Mouse (Mus musculus) megakaryocyte, adult 5-6 weeks (primary cell): ENCODE measurements around the gene Abcb11. TPM values are rescaled to one million over a fixed set of nuclear protein-coding genes. Genes with fewer than 3 reads are reported as not detected.

ENCODE experiments used
- ATAC-seq: 2 replicates; pipeline ENCODE4 v1.8.0; 2016; ENCODE audit warnings: mild to moderate bottlenecking, inconsistent platforms; ENCODE audit not compliant: poor library complexity, severe bottlenecking
- total RNA-seq, 2 experiments: library from RNA; stranded (forward) in 1 of 2; stranded (reverse) in 1 of 2; fragments of 153-499, 151-499 nt in 1 of 2; fragments of 221-1000, 200-1000 nt in 1 of 2; gene quantifications; 2 replicates each; pipeline versions ENCODE4 v1.2.3 to v1.2.4; 2015 to 2017

Gene Abcb11
- total RNA-seq, 2 experiments from 2014 or later = not detected

DNA sequence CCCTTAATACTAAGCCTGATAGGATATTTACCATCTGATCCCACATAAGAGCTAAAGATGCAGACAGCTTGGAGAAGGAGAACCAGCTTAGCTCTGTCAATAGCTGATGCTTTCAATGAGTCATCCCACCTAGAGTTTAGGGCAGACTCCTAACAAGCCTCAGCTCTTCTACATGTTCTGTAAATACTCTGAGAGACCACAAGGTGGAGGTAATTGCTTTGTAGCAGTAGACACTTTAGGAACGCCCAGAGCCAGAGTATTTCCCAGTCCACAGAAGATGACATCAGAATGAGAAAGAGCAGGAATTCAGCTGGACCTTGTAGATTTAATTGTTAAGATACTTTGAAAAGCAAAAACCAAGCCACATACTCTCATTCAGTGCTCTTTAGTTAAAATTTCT lies 66.5 kb downstream of the Abcb11 start:
- ATAC-seq = peak; percentile 62

DNA sequence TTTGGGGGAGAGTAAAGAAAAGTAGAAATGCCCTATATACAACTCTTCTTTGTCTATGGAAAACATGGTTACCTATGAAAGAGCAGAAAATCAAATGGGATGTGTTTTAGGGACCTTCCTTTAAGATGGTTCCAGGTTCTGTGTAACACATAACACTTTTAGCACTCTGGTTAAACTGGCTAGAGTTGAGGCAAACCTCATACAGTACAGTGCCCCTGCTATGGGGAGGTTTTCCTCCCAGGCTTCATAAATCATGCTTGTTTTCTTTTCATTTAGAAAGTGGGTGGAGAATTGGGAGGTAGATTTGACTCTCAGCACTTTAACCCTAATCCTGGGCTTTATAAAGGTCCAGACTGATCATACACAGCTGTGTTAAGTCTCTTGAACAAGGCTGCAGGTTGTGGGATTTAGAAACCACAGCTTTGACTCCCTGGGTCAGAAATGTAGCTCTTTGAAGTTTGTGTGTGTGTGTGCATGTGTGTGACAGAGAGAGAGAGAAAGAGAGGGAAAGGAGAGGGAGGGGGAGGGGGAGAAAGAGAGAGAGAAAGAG lies 78.3 kb downstream of the Abcb11 start:
- ATAC-seq = no peak

DNA sequence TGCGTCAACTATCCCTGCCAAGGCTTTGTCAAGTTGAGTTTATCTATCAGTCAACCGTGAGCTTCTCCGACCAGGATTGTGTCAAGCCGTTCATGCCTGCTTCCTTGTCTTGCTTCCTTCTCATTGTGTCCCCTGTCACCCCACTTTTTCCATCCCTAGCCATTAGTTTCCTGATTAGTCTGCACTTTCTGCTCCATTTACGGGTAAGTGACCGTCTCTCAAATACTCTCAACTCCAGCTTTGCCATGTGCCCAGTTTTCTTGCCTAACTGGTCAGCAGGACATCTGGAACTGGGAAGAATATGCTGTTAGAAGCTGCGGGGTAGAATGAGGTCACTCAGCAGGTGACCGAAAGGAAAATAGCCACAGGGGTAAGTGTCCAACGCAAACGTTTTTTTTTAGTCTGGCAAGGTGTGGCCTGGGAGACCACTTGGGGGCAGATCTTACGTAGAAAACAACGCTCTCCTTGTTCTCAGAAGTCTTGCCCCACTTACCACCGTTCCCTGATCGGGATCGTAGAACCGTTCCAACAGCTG lies 94.1 kb downstream of the Abcb11 start:
- ATAC-seq = no peak

DNA sequence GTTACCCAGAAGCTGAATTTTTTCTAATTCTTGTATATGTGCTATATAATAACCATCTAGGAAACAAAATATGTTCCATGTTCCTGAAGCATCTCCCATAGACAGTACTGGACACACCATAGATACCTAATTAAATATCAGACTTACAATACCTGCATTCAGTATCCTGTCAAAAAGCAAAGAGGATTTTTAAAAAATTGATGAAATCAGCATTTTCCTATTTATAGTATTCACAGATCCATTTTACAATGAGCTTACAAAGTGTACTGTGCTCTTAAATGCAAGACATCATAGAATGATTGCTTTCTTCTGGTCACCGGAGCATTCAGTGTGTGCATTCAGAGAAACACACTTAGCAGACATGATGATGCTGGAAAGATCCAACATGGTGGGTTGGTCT lies 95.3 kb downstream of the Abcb11 start:
- no peak for ATAC-seq

GRCm38 (mm10) chr2:69244924-69245323 lies 97.5 kb downstream of the Abcb11 start:
- no peak for ATAC-seq

- no peak for ATAC-seq
Observed at GRCm38 (mm10) chr2:69239315-69239714, 103.1 kb downstream of the Abcb11 start.

DNA sequence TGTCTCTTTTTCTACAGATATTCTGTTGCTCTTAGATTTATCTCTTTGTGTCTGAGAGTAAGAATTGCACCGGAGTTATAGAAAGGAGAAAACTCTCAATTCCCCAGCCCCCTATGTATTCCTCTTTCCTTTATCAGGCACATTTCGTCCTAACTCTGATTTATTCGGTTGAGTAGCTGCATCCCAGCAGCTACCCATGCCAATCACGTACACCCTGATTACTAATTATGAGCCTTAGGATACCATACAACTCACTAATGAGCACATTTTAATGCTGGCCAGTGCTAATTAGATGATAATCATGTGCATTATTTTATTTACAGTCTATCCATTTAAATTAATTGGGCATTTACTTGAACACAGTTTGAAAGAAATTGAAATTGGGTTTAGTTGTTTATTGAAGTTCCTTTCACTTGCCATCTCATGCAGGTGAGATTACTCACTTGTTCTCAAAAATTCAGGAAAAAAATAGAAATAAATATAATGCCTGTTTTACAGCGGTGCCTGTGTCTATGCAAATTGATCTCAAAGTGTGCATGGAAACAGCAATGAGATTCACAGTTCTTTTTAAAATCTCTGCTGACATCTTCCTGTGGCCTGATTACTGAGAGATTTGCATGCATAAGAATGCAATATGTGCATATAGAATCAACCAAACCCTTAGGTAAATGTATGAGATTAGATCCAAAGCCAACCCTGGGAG lies 107.3 kb downstream of the Abcb11 start:
- no peak for ATAC-seq

GRCm38 (mm10) chr2:69232101-69232500 lies 110.3 kb downstream of the Abcb11 start:
- ATAC-seq = no peak

- ATAC-seq = no peak
Observed at GRCm38 (mm10) chr2:69230137-69230536, 112.3 kb downstream of the Abcb11 start.

DNA sequence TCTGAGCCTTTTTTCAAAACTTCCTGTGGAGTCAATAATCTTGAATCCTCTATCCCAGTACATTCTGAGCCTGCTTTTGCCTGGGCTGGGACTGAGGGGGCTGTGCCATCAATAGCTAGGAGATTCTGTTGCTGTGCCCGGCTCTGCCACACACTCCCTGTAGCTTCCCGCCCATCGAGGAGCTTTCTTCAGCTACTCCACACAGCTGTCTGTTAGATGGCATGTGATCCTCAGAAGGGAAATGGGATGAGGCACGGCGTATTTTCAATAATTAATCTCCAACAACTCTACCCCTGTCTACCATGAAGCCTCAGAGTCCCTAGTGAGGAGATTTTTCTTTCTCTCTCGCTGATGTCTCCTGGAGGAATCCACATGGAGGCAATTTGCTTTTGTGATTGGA lies 113.8 kb downstream of the Abcb11 start:
- no peak for ATAC-seq

DNA sequence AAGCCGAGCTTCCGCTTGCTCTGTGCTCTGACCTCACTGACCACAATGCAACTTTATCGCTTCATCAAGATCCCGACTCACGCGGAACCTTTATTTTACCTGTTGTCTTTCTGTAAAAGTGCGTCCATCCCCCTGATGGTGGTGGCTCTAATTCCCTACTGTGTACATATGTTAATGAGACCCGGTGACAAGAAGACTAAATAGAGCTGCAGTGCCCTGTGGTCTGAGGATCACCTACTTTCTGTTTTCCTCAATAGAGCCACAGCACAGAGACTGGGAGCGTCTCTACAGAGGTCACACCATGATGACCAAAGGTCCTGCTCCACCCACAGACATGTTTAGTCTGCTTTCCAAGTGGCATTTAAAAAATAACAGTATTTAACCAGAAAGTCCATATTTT lies 115.5 kb downstream of the Abcb11 start:
- ATAC-seq = no peak

DNA sequence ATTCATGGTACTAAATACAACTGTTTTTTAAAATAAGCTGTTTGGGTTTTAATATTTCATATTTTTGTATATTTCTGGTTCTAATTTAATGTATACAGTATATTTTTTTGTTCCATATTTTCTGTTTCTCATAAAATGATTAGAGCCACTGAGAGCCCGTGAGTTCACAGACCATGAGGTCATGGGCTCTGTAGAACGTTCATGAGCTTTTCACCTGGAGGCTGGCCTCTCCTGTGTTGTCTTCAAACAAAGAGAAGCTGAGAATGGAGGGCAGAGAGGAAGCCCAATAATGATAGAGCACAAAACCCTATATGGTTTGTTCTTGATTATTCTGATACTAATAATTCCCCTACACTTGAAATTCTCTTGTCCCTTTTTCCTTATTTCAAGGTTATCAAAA lies 117.7 kb downstream of the Abcb11 start:
- ATAC-seq = no peak

DNA sequence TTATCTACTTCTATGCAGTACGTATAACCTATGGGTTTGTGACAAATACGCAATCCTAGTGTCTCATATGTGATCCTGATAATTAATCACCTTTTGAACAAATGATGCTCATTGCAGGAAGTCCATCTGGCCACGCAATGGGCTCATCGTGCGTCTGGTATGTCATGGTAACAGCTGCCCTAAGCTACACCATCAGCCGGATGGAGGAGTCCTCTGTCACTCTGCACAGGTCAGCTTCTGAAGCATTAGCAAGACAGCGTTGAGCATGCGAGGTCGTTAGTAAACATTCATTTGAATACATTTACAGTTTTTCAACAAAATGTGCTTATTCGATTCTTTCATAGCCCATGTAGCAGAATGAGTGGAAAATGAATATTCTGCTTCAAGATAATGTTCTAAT lies 119.6 kb downstream of the Abcb11 start:
- ATAC-seq = no peak

- no peak for ATAC-seq
Observed at GRCm38 (mm10) chr2:69221868-69222416, 120.5 kb downstream of the Abcb11 start.

DNA sequence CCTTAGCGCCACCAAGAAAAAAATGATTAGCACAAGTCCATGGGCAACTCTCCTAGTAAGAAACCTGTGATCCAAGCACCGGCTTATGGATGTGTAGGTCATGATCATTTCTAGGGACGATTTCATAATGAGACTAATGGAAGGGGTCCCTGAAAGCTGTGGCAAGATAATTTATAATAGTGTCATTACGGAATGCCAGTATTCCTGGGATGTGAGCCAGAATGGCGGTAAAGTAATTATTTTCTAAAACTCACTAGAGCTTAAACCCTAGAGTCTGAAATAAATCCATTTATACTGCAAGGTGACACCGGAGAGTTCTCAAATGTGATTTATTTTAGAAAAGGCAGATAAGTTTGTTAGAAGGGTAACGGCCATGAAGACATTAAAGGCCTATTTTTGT lies 127.2 kb downstream of the Abcb11 start:
- ATAC-seq = no peak

DNA sequence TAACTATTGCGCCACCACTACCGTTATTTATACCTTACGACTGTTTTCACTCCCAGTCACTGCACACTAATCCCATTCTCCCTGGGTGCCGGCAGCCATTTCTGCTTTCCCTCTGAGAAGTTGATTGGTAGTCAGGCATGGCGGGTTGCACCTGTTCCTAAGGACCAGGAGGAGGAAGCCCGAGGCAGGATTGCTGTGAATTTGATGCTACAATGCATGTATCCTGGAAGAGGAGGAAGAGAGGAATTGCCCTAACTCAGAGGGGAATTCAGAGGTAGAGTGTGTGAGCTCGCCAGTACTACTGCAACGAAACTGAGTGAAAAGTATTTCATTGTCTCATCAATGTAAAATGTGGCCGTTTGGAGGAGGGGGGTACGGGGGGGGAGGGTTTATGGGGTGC lies 129.8 kb downstream of the Abcb11 start:
- ATAC-seq = no peak

GRCm38 (mm10) chr2:69210773-69211172 lies 131.6 kb downstream of the Abcb11 start, which contains the start of gene G6pc2:
Gene G6pc2 (plus strand): TSS chr2:69211073.
- no peak for ATAC-seq

- no peak for ATAC-seq
Observed at GRCm38 (mm10) chr2:69209684-69210083, 132.7 kb downstream of the Abcb11 start.

- no peak for ATAC-seq
Observed at GRCm38 (mm10) chr2:69206523-69206922, 135.9 kb downstream of the Abcb11 start.

DNA sequence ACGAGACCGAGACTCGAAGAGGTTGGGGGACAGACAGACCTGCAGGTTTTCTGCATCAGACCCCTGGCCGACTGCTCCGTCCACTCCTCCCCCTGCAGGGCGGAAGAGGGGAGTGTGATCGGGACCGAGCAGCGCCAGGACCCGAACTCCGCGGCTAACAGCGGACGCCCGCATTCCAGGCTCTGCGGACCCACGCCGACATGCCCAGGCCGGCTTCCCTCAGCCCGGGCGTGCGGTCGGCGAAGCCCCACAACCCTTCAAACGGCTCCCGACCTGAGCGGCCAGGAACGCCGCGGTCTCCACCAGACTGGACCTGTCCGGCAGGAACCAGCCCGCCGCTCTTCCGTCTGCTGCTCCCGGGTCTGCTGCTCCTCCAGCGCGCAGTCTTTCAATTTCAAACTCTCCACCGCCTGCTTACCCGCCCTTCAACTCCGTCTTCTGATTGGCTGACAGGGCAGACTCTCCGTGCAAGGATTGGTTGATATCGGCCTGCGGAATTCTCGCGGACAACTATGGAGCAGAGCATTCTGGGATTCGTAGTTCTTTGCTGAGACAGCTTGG lies 136.5 kb downstream of the Abcb11 start, which contains the start of gene Spc25:
TSS of gene Spc25 (minus strand) at position 404 of the 561 bp plus-strand sequence.
- peak; percentile 99 for ATAC-seq

- ATAC-seq = no peak
Observed at GRCm38 (mm10) chr2:69205185-69205584, 137.2 kb downstream of the Abcb11 start.

DNA sequence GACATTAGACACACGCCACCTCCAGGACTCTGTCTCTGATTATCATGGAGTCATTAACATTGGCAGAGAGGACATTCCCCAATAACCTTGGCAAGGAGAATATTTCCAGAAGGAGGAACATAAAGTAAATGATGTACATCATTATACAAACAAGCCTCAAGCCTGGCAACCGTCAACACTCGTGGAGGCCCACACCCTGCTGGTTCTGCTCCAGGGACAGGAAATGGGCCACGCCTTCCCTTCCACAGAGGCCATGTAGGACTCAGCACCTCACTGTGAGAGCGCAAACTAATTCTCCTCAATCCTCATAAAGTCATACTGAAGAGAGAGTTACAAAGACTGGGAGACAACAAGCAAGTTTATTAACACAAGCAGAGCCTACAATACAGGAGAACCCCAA lies 148.9 kb downstream of the Abcb11 start:
- ATAC-seq = no peak
